Mouse (Mus musculus) spleen, postnatal 36 days (tissue): ENCODE data around the gene Trpv4.

Experiments used
- DNase-seq, 2 experiments: peaks; one replicate each; pipeline ENCODE4 v3.0.0; 2022; ENCODE audit warnings: low spot score in 2 of 2, mixed read lengths in 1 of 2

The Trpv4 gene

GRCm38 (mm10) chr5:114590043-114590913 is 67.9 kb downstream of the Trpv4 start:
- no peak for DNase-seq

GRCm38 (mm10) chr5:114589454-114589853 is 68.8 kb downstream of the Trpv4 start:
- DNase-seq, result no peak

GRCm38 (mm10) chr5:114589026-114589425 is 69.2 kb downstream of the Trpv4 start:
- no peak for DNase-seq

GRCm38 (mm10) chr5:114588416-114588815 is 69.8 kb downstream of the Trpv4 start:
- no peak for DNase-seq

GRCm38 (mm10) chr5:114587908-114588307 is 70.3 kb downstream of the Trpv4 start:
- peak; percentile 87 to 88 for DNase-seq

GRCm38 (mm10) chr5:114585682-114586081 is 72.5 kb downstream of the Trpv4 start:
- no peak for DNase-seq

- DNase-seq, result no peak
Measured at GRCm38 (mm10) chr5:114584293-114585104, 73.7 kb downstream of the Trpv4 start.

- DNase-seq, result no peak
Measured at GRCm38 (mm10) chr5:114583490-114584175, 74.6 kb downstream of the Trpv4 start.

- no peak for DNase-seq
Measured at GRCm38 (mm10) chr5:114583046-114583445, 75.2 kb downstream of the Trpv4 start.

GRCm38 (mm10) chr5:114581486-114581885 is 76.7 kb downstream of the Trpv4 start:
- DNase-seq, result no peak

GRCm38 (mm10) chr5:114579714-114580357 is 78.4 kb downstream of the Trpv4 start:
- DNase-seq, result no peak

GRCm38 (mm10) chr5:114578361-114578760 is 79.9 kb downstream of the Trpv4 start:
- no peak for DNase-seq

GRCm38 (mm10) chr5:114575986-114576605 is 82.1 kb downstream of the Trpv4 start:
- DNase-seq, result no peak

- DNase-seq, result no peak
Measured at GRCm38 (mm10) chr5:114575530-114575929, 82.7 kb downstream of the Trpv4 start.

GRCm38 (mm10) chr5:114575010-114575409 is 83.2 kb downstream of the Trpv4 start:
- no peak for DNase-seq

- DNase-seq, result no peak
Measured at GRCm38 (mm10) chr5:114573920-114574628, 84.1 kb downstream of the Trpv4 start.

- DNase-seq, result no peak
Measured at GRCm38 (mm10) chr5:114572997-114573396, 85.2 kb downstream of the Trpv4 start.
